Comparison of ENCODE assay signal across 8 mouse cellular contexts in the genomic region with DNA sequence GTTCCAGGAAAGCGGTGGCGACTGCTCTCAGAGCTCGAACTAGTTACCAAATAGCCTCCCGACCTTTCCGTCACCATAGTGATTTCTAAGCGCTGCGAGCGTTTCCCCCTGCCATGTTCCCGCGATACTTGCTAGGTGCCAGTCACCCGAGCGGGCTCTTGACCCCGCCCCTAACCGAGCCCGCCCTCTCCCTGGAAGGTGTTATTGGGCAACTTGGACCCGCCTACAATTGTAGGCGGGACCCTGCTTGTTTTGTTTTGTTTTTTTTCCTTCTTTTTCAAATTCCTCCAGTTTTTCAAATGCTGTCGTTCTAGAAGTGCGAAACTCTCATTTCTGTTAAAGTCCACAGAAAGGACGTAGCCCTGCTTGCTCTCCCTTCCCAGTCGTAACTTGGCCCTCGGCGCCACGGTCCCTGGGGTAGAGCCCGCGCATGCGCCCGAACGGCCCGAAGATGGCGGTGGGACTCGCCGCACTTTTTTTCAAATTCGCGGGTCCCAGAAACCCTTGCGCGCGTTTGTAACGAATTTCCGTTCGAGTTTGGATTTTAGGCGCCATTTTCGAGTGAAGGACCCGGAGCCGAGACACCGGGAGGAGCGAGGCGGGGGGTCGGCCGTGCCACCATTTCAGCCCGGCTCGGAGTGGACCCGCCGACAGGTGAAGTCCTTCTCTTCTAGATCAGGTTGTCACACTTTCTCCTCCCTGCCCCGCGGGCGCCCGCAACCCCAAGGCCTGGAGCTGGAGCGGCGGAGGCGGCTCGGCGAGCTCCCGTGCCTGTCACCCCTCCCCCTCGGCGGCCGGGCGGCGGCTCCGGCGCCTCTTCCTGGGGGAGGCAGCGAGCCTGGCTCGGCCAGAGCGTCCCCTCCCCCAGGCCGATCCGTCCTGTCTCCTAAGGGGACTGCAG. TPM values are rescaled to one million over a fixed set of nuclear protein-coding genes. Genes with fewer than 3 reads are reported as not detected.
DNase-seq lines count a peak whose midpoint lies in the region; ATAC-seq and TF ChIP-seq lines count a peak whose summit lies in the region.

Ift80 (minus strand) TSS at position 134 of the 901 bp plus-strand sequence.
Smc4 (plus strand) TSS at position 302 of the 901 bp plus-strand sequence.

- no peaks in the 10 kb centered on the region for H3K27me3 ChIP-seq in MEL (ENCODE audit: control insufficient read depth in 1 of 2, insufficient read depth in 2 of 2, low read length in 2 of 2)
- H3K27me3 ChIP-seq in cerebellum, adult 2 months (ENCODE audit: control insufficient read depth, insufficient read depth, low read length) = no peaks in the 10 kb centered on the region
- no peaks in the 10 kb centered on the region for H3K27me3 ChIP-seq in forebrain, postnatal 0 days (ENCODE audit: insufficient read depth, low read length)
- no peaks in the 10 kb centered on the region for H3K27me3 ChIP-seq in lung, embryonic 15.5 days

- H3K4me3 ChIP-seq in MEL (ENCODE audit: control insufficient read depth in 1 of 2, insufficient read depth in 1 of 2, low read depth in 2 of 2, low read length in 2 of 2) = peak within 1 kb of the TSS; percentile 86 to 95
- peak within 1 kb of the TSS; percentile 84 for H3K4me3 ChIP-seq in cerebellum, adult 2 months (replicated peaks; ENCODE audit: insufficient read depth, low read depth, low read length)
- H3K4me3 ChIP-seq in forebrain, postnatal 0 days (ENCODE audit: low read depth, low read length) = peak within 1 kb of the TSS; percentile 91
- peak within 1 kb of the TSS; percentile 100 for H3K4me3 ChIP-seq in lung, embryonic 15.5 days

- H3K27ac ChIP-seq in MEL (ENCODE audit: control insufficient read depth, low read depth, low read length) = peak within 1 kb of the TSS; percentile 98
- peak within 1 kb of the TSS; percentile 30; the same call in 1 of the 2 replicates for H3K27ac ChIP-seq in cerebellum, adult 2 months (ENCODE audit: insufficient read depth, low read length)
- H3K27ac ChIP-seq in forebrain, postnatal 0 days (ENCODE audit: low read depth, low read length) = peak within 1 kb of the TSS; percentile 75
- H3K27ac ChIP-seq in lung, embryonic 15.5 days = peak within 1 kb of the TSS; percentile 98

- H3K4me1 ChIP-seq in MEL (ENCODE audit: control insufficient read depth in 1 of 2, insufficient read depth in 2 of 2, low read length in 2 of 2) = peaks cover 2 to 15% of the 10 kb centered on the region in 2 experiments; a peak in 2 of 4 replicates
- H3K4me1 ChIP-seq in cerebellum, adult 2 months (ENCODE audit: control insufficient read depth, insufficient read depth, low read length) = no peaks in the 10 kb centered on the region
- H3K4me1 ChIP-seq in forebrain, postnatal 0 days (ENCODE audit: insufficient read depth) = peaks cover 9% of the 10 kb centered on the region; the same call in 1 of the 2 replicates
- H3K4me1 ChIP-seq in lung, embryonic 15.5 days = peaks cover 12% of the 10 kb centered on the region

- TF ChIP-seq RAD21 in MEL (IDR thresholded peaks at IDR 0.05; ENCODE audit: low read depth, low read length) = no peak

- H3K9ac ChIP-seq in MEL (ENCODE audit: control insufficient read depth, low read depth, low read length, poor library complexity, severe bottlenecking) = peak within 1 kb of the TSS; percentile 91
- H3K9ac ChIP-seq in forebrain, postnatal 0 days = peak within 1 kb of the TSS; percentile 56
- H3K9ac ChIP-seq in lung, embryonic 15.5 days = peak within 1 kb of the TSS; percentile 98

- peak within 1 kb of the TSS; percentile 90 for H3K4me2 ChIP-seq in forebrain, postnatal 0 days (ENCODE audit: low read depth)
- peak within 1 kb of the TSS; percentile 70 for H3K4me2 ChIP-seq in lung, embryonic 15.5 days

- H3K79me2 ChIP-seq in MEL (ENCODE audit: control insufficient read depth, insufficient read depth, low read length, poor library complexity) = peaks cover 42% of the 10 kb centered on the region

- H3K36me3 ChIP-seq in MEL (ENCODE audit: control insufficient read depth in 1 of 2, insufficient read depth in 2 of 2, low read length in 2 of 2) = peaks cover 15 to 23% of the 10 kb centered on the region in 2 experiments
- no peaks in the 10 kb centered on the region for H3K36me3 ChIP-seq in forebrain, postnatal 0 days (ENCODE audit: insufficient read depth)
- H3K36me3 ChIP-seq in lung, embryonic 15.5 days = peaks cover 2% of the 10 kb centered on the region; the same call in 1 of the 2 replicates

- peak; percentile 84 to 87; a peak in 3 of 4 replicates for TF ChIP-seq POLR2A in MEL (IDR thresholded peaks at IDR 0.05; ENCODE audit: control insufficient read depth in 1 of 2, insufficient read depth in 1 of 2, low read depth in 1 of 2, low read length in 2 of 2, poor library complexity in 1 of 2)
- peak; percentile 43; the same call in 1 of the 2 replicates for TF ChIP-seq POLR2A in cerebellum, adult 2 months (IDR thresholded peaks at IDR 0.05; ENCODE audit: borderline replicate concordance, insufficient read depth, low read length)

- peak; percentile 98 for DNase-seq in MEL (ENCODE audit: low read depth, low spot score)
- peak; percentile 94 to 95 for DNase-seq in cerebellum, adult 2 months
- DNase-seq in forebrain, postnatal 0 days = peak; percentile 99
- DNase-seq in heart, postnatal 4 days = peak; percentile 96
- DNase-seq in layer of hippocampus, adult 8-10 months (ENCODE audit: low spot score in 2 of 2) = peak; percentile 91 to 94
- peak; percentile 94 for DNase-seq in ovary, adult 18-20 months (ENCODE audit: low spot score)
- DNase-seq in thymus, postnatal 0 days (ENCODE audit: low spot score) = peak; percentile 99

- ATAC-seq in forebrain, postnatal 0 days = peak; percentile 97
- peak; percentile 95 for ATAC-seq in lung, embryonic 15.5 days (ENCODE audit: borderline replicate concordance, extremely low read depth, low FRiP score, low TSS enrichment)

- no peaks in the 10 kb centered on the region for H3K9me3 ChIP-seq in MEL (replicated peaks; ENCODE audit: insufficient read depth, low read length)
- H3K9me3 ChIP-seq in forebrain, postnatal 0 days (ENCODE audit: low read length) = no peaks in the 10 kb centered on the region
- H3K9me3 ChIP-seq in lung, embryonic 15.5 days = no peaks in the 10 kb centered on the region

- peak in 1 of 2 experiments; percentile 41; a peak in 2 of 4 replicates for TF ChIP-seq EP300 in MEL (IDR thresholded peaks at IDR 0.05; ENCODE audit: low read depth in 1 of 2, low read length in 2 of 2)

- WGBS in cerebellum, adult 2 months = under 1% methylated on average over 75 of the region's 76 CpGs
- 1% methylated on average over 76 of the region's 76 CpGs for WGBS in forebrain, postnatal 0 days
- WGBS in lung, embryonic 15.5 days = under 1% methylated on average over 72 of the region's 76 CpGs

- TF ChIP-seq CTCF in MEL (IDR thresholded peaks at IDR 0.05 in 2 of 3, conservative IDR thresholded peaks at IDR 0.05 in 1 of 3; ENCODE audit: control insufficient read depth in 1 of 3, insufficient read depth in 1 of 3, low read depth in 2 of 3, low read length in 3 of 3, poor library complexity in 1 of 3, severe bottlenecking in 1 of 3) = no peak
- TF ChIP-seq CTCF in cerebellum, adult 2 months (IDR thresholded peaks at IDR 0.05; ENCODE audit: borderline replicate concordance, insufficient read depth, low read depth, low read length) = no peak
- TF ChIP-seq CTCF in forebrain, postnatal 0 days (IDR thresholded peaks at IDR 0.05; ENCODE audit: low read depth) = no peak

TF ChIP-seq in MEL, 35 proteins besides CTCF, POLR2A, EP300 and RAD21 (continues in another document):
- TF ChIP-seq ELF1 (IDR thresholded peaks at IDR 0.05; ENCODE audit: low read depth, low read length) (0 out of 2 replicates have a peak, but pooled peaks have one; percentile 43), ZMIZ1 (IDR thresholded peaks at IDR 0.05; ENCODE audit: low read depth, low read length) (peak; percentile 72), E2F4 (IDR thresholded peaks at IDR 0.05; ENCODE audit: borderline replicate concordance, low read depth, low read length) (peak; percentile 84), CHD1 (IDR thresholded peaks at IDR 0.05; ENCODE audit: low read depth, low read length) (no peak), POLR2AphosphoS5 (IDR thresholded peaks at IDR 0.05; ENCODE audit: borderline replicate concordance, low read depth, low read length) (no peak), UBTF (IDR thresholded peaks at IDR 0.05; ENCODE audit: borderline replicate concordance, insufficient read depth, low read depth, low read length) (0 out of 2 replicates have a peak, but pooled peaks have one; percentile 35), ETS1 (IDR thresholded peaks at IDR 0.05; ENCODE audit: low read depth, low read length) (peak; percentile 12; the same call in 1 of the 2 replicates), RCOR1 (IDR thresholded peaks at IDR 0.05; ENCODE audit: low read depth, low read length) (no peak), MXI1 (IDR thresholded peaks at IDR 0.05; ENCODE audit: low read depth, low read length) (peak; percentile 72; the same call in 1 of the 2 replicates), HCFC1 (IDR thresholded peaks at IDR 0.05; ENCODE audit: low read depth, low read length) (peak; percentile 83)

RNA-seq across cellular contexts. Expression of gene Ift80, which starts in this region (rescaled TPM):
- total RNA-seq in MEL (2012; rRNA removed) = 4.6 and 6.3 TPM in 2 replicates
- 1 to 10 TPM in 1 of 2 experiments, not detected in 1; 8.4 TPM for polyA plus RNA-seq in MEL (2012; ENCODE audit: insufficient read depth in 1 of 2, insufficient read length in 2 of 2, low read depth in 1 of 2, low replicate concordance in 2 of 2, missing spikeins in 1 of 2)
- polyA plus RNA-seq in cerebellum, adult 2 months (2012; rRNA removed) = 21.1 and 24.3 TPM in 2 replicates
- 8.9 and 9.2 TPM in 2 replicates for total RNA-seq in forebrain, postnatal 0 days (2014; rRNA removed)
- 2.6 and 3.8 TPM in 2 replicates for polyA plus RNA-seq in forebrain, postnatal 0 days (2015; fragmentation: Nextera tagmentation; extraction: Ambion mirVana)
- total RNA-seq in heart, postnatal 4 days (2021) = 10 to 100 TPM in 1 of 2 experiments, 1 to 10 TPM in 1; 8.4 to 11.6 TPM
- total RNA-seq in layer of hippocampus, adult 8-10 months (2022) = 10 to 100 TPM; 23.9 to 30.2 (median 28.3) TPM
- 15.5 and 18.9 TPM in 2 replicates for polyA plus RNA-seq in lung, embryonic 15.5 days (2015; fragmentation: Nextera tagmentation; extraction: Ambion mirVana)
- polyA plus RNA-seq in thymus, postnatal 0 days (2015; fragmentation: Nextera tagmentation; extraction: Ambion mirVana) = 20.4 and 21.8 TPM in 2 replicates

RNA-seq across cellular contexts. Expression of gene Smc4, which starts in this region (rescaled TPM):
- total RNA-seq in MEL (2012; rRNA removed) = 75.9 and 86.7 TPM in 2 replicates
- 1,000 to 10,000 TPM in 1 of 2 experiments, 10 to 100 TPM in 1; 88.7 to 1,112 TPM for polyA plus RNA-seq in MEL (2012; ENCODE audit: insufficient read depth in 1 of 2, insufficient read length in 2 of 2, low read depth in 1 of 2, low replicate concordance in 2 of 2, missing spikeins in 1 of 2)
- polyA plus RNA-seq in cerebellum, adult 2 months (2012; rRNA removed) = 4.5 and 4.8 TPM in 2 replicates
- total RNA-seq in forebrain, postnatal 0 days (2014; rRNA removed) = 16.4 and 21.1 TPM in 2 replicates
- 19.4 and 30.2 TPM in 2 replicates for polyA plus RNA-seq in forebrain, postnatal 0 days (2015; fragmentation: Nextera tagmentation; extraction: Ambion mirVana)
- 100 to 1,000 TPM in 1 of 2 experiments, 10 to 100 TPM in 1; 93.9 to 109 TPM for total RNA-seq in heart, postnatal 4 days (2021)
- 1 to 10 TPM; 5.8 to 10.0 (median 7.5) TPM for total RNA-seq in layer of hippocampus, adult 8-10 months (2022)
- 213 and 230 TPM in 2 replicates for polyA plus RNA-seq in lung, embryonic 15.5 days (2015; fragmentation: Nextera tagmentation; extraction: Ambion mirVana)
- polyA plus RNA-seq in thymus, postnatal 0 days (2015; fragmentation: Nextera tagmentation; extraction: Ambion mirVana) = 332 and 397 TPM in 2 replicates

Comparison
In these comparisons a context has a peak if more than half of its experiments do, and no peak if none do; other contexts are left out.
1. Peak in every context shown above with its lines: DNase-seq, ATAC-seq, H3K4me3 ChIP-seq and H3K27ac ChIP-seq.
2. H3K27ac ChIP-seq: peak in every context shown above with its lines; median percentile 98 in MEL; 98 in lung, embryonic 15.5 days; 75 in forebrain, postnatal 0 days; 30 in cerebellum, adult 2 months.